Mouse (Mus musculus) neutrophil, adult 65 days (primary cell): ENCODE results near the gene Aqr. TPM values are rescaled to one million over a fixed set of nuclear protein-coding genes. Genes with fewer than 3 reads are reported as not detected.

Experiments
- total RNA-seq: library from RNA; stranded (reverse); gene quantifications from 2 replicates; pipeline ENCODE4 v1.2.4, GENCODE M21; 2023

Gene Aqr
- 21.2 and 32.4 TPM in 2 replicates for total RNA-seq

GRCm38 (mm10) chr2:114186924-114187323 lies at the start of gene Aqr:
Gene Aqr, minus strand, starts transcription at chr2:114187024.

GRCm38 (mm10) chr2:114200932-114201559 lies 14.2 kb upstream of the Aqr start, which contains the start of gene Zfp770:
Gene Zfp770, minus strand, starts transcription at chr2:114201469.

GRCm38 (mm10) chr2:114052696-114053598 lies 133.9 kb downstream of the Aqr start, which contains the start of gene Actc1:
Gene Actc1, minus strand, starts transcription at chr2:114053548.

Other genes starting within 250 kb of the Aqr start
- not detected in 2 replicates for gene Gjd2, start 173.4 kb downstream of the Aqr start, total RNA-seq
- not detected in 2 replicates for gene Actc1, start 133.5 kb downstream of the Aqr start, total RNA-seq
- gene Zfp770, start 14.4 kb upstream of the Aqr start, total RNA-seq: 2.7 and 2.8 TPM in 2 replicates